Mouse (Mus musculus) liver, adult 2 months (tissue): ENCODE measurements at regions not wholly inside any gene's neighbourhood (a gene's known extent, or its start where the extent isn't known, plus 50 kb on each side); places are given as distances from the start of the nearest gene placed in this dataset.

Source experiments
- CTCF ChIP-seq: fragments of 200-500 bp; IDR thresholded peaks from 2 replicates; pipeline ENCODE4 v1.5.1; 2011; ENCODE audit warnings: low read depth, low read length, control low read depth
- POLR2A ChIP-seq: fragments of 200-500 bp; IDR thresholded peaks from 2 replicates; pipeline ENCODE4 v1.6.1; 2011; ENCODE audit warnings: low read length, control low read depth; ENCODE audit not compliant: insufficient read depth; ENCODE audit errors: extremely low read depth

DNA sequence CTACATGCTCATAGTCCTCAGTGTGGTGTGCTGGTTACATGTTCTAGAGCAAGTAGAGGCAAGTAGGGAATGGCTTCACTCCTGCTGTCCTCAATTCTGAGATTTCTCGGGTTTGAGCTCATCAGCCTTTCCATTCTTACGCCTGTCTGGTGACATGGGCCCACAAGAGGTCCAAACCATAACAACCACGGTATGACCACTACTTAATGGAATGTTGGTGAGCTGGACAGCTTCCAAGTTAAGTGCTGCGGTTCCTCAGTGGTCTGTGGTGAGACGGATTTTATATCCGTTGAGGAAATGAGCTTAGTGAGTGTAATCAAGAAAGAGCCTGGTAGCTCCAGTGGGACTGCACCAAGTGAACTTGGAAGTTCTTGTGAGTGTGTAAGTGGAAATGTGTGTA, 381.6 kb downstream of the 1810013L24Rik start:
- TF ChIP-seq CTCF (no peak), POLR2A (no peak)
